Mouse (Mus musculus) heart, embryonic 13.5 days (tissue): ENCODE data around the gene Cybrd1. TPM values are rescaled to one million over a fixed set of nuclear protein-coding genes. Genes with fewer than 3 reads are reported as not detected.

Experiments used
- ATAC-seq: fragments of 200-750 bp; cut with Nextera tagmentation; 2 replicates; pipeline ENCODE4 v1.8.0; 2017; ENCODE audit warnings: moderate TSS enrichment; ENCODE audit not compliant: insufficient number of reproducible peaks, low FRiP score, low TSS enrichment; ENCODE audit errors: extremely low read depth
- H3K27ac ChIP-seq: fragments of 300-500 bp; sonication (generic); replicated peaks from 2 replicates; pipeline ENCODE4 v1.5.1; 2015; ENCODE audit warnings: moderate library complexity, mild to moderate bottlenecking, inconsistent platforms
- H3K27me3 ChIP-seq: fragments of 300-500 bp; sonication (generic); replicated peaks from 2 replicates; pipeline ENCODE4 v1.6.1; 2015; ENCODE audit warnings: mild to moderate bottlenecking, inconsistent platforms
- H3K36me3 ChIP-seq: fragments of 300-500 bp; sonication (generic); 2 replicates; pipeline ENCODE4 v1.6.1; 2015; ENCODE audit warnings: mild to moderate bottlenecking, inconsistent platforms
- H3K4me1 ChIP-seq: fragments of 300-500 bp; sonication (generic); 2 replicates; pipeline ENCODE4 v1.6.1; 2015; ENCODE audit warnings: inconsistent platforms
- H3K4me2 ChIP-seq: fragments of 300-500 bp; sonication (generic); 2 replicates; pipeline ENCODE4 v1.6.1; 2015; ENCODE audit warnings: inconsistent platforms, mild to moderate bottlenecking, moderate library complexity
- H3K4me3 ChIP-seq: fragments of 300-500 bp; sonication (generic); 2 replicates; pipeline ENCODE4 v1.5.1; 2015; ENCODE audit warnings: moderate library complexity, mild to moderate bottlenecking, inconsistent platforms
- H3K9ac ChIP-seq: fragments of 300-500 bp; sonication (generic); 2 replicates; pipeline ENCODE4 v1.6.1; 2015; ENCODE audit warnings: inconsistent platforms, mild to moderate bottlenecking, moderate library complexity
- H3K9me3 ChIP-seq: fragments of 300-500 bp; sonication (generic); 2 replicates; pipeline ENCODE4 v1.6.1; 2016; ENCODE audit warnings: inconsistent platforms
- WGBS: fragments of 180-500 bp; shearing (Covaris S2); methylation state at CpG from one replicate; pipeline ENCODE4 v1.1.7; 2015; ENCODE audit warnings: mixed read lengths; 5-methylcytosine and 5-hydroxymethylcytosine counted together
- polyA plus RNA-seq: library from polyadenylated mRNA; unstranded; fragments of >200 nt; fragmentation: Nextera tagmentation; extraction: Ambion mirVana; gene quantifications from 2 replicates; pipeline ENCODE4 v1.2.1, GENCODE M21; 2015

The Cybrd1 gene
- polyA plus RNA-seq, 1 experiment from 2014 or later: 1.7 TPM

- H3K27me3 ChIP-seq: no peaks in the 10 kb centered on the region
- peaks cover 17% of the 10 kb centered on the region for H3K4me1 ChIP-seq
- H3K27ac ChIP-seq: no peak overlapping the region
- ATAC-seq: no peak
- H3K4me3 ChIP-seq: no peak overlapping the region
- no peaks in the 10 kb centered on the region for H3K36me3 ChIP-seq
- WGBS: 43% methylated on average over 9 of the region's 9 CpGs
- no peaks in the 10 kb centered on the region; the same call in 1 of the 2 replicates for H3K9me3 ChIP-seq
- H3K4me2 ChIP-seq: no peak overlapping the region
- no peak overlapping the region for H3K9ac ChIP-seq
These were observed 58.9 kb downstream of the Cybrd1 start for GRCm38 (mm10) chr2:71176329-71177249.

- Histone ChIP-seq H3K9ac (no peak overlapping the region), H3K4me2 (no peak overlapping the region), H3K36me3 (no peaks in the 10 kb centered on the region), H3K4me1 (peaks cover 17% of the 10 kb centered on the region), H3K27me3 (no peaks in the 10 kb centered on the region), H3K9me3 (no peaks in the 10 kb centered on the region; the same call in 1 of the 2 replicates), H3K27ac (no peak overlapping the region), H3K4me3 (no peak overlapping the region)
- WGBS: 43% methylated on average over 1 of the region's 1 CpGs
- no peak for ATAC-seq
These were observed 59.5 kb downstream of the Cybrd1 start for GRCm38 (mm10) chr2:71177250-71177615.

GRCm38 (mm10) chr2:71177760-71178159 lies 60.0 kb downstream of the Cybrd1 start:
- Histone ChIP-seq H3K36me3 (no peaks in the 10 kb centered on the region), H3K4me1 (peaks cover 17% of the 10 kb centered on the region), H3K4me3 (no peak overlapping the region), H3K9ac (no peak overlapping the region), H3K27ac (no peak overlapping the region), H3K27me3 (no peaks in the 10 kb centered on the region), H3K9me3 (no peaks in the 10 kb centered on the region; the same call in 1 of the 2 replicates), H3K4me2 (no peak overlapping the region)
- WGBS: 97% methylated on average over 1 of the region's 1 CpGs
- ATAC-seq: no peak

- peaks cover 17% of the 10 kb centered on the region for H3K4me1 ChIP-seq
- no peaks in the 10 kb centered on the region; the same call in 1 of the 2 replicates for H3K9me3 ChIP-seq
- WGBS: 74% methylated on average over 10 of the region's 10 CpGs
These were observed 62.0 kb downstream of the Cybrd1 start for GRCm38 (mm10) chr2:71179716-71180115.

GRCm38 (mm10) chr2:71180566-71181217 lies 63.0 kb downstream of the Cybrd1 start:
- Histone ChIP-seq H3K4me2 (no peak overlapping the region), H3K27me3 (no peaks in the 10 kb centered on the region), H3K36me3 (no peaks in the 10 kb centered on the region), H3K9me3 (no peaks in the 10 kb centered on the region; the same call in 1 of the 2 replicates), H3K4me3 (no peak overlapping the region), H3K4me1 (peaks cover 17% of the 10 kb centered on the region), H3K9ac (no peak overlapping the region), H3K27ac (no peak overlapping the region)
- no peak for ATAC-seq
- 52% methylated on average over 8 of the region's 8 CpGs for WGBS

More at GRCm38 (mm10) chr2:71179716-71180115, 62.0 kb downstream of the Cybrd1 start:
- Histone ChIP-seq H3K36me3 (no peaks in the 10 kb centered on the region), H3K4me2 (no peak overlapping the region), H3K27me3 (no peaks in the 10 kb centered on the region), H3K27ac (no peak overlapping the region), H3K4me3 (no peak overlapping the region), H3K9ac (no peak overlapping the region)
- ATAC-seq: no peak

- no peak overlapping the region for H3K27ac ChIP-seq
- H3K4me3 ChIP-seq: no peak overlapping the region
- peaks cover 14% of the 10 kb centered on the region for H3K4me1 ChIP-seq
- H3K9ac ChIP-seq: no peak overlapping the region
- WGBS: 58% methylated on average over 3 of the region's 3 CpGs
- no peak for ATAC-seq
- H3K9me3 ChIP-seq: no peaks in the 10 kb centered on the region
- peaks cover 15% of the 10 kb centered on the region for H3K27me3 ChIP-seq
- H3K36me3 ChIP-seq: no peaks in the 10 kb centered on the region
- H3K4me2 ChIP-seq: no peak overlapping the region
These were observed 70.2 kb downstream of the Cybrd1 start for GRCm38 (mm10) chr2:71187950-71188349.

- H3K9me3 ChIP-seq: no peaks in the 10 kb centered on the region
- no peak overlapping the region for H3K27ac ChIP-seq
- no peak overlapping the region for H3K9ac ChIP-seq
- peaks cover 15% of the 10 kb centered on the region for H3K27me3 ChIP-seq
- no peak overlapping the region for H3K4me2 ChIP-seq
- 65% methylated on average over 2 of the region's 2 CpGs for WGBS
- H3K4me3 ChIP-seq: no peak overlapping the region
- no peak for ATAC-seq
- H3K4me1 ChIP-seq: peaks cover 18% of the 10 kb centered on the region
- no peaks in the 10 kb centered on the region for H3K36me3 ChIP-seq
These were observed 71.1 kb downstream of the Cybrd1 start for GRCm38 (mm10) chr2:71188861-71189260.

- Histone ChIP-seq H3K27me3 (peaks cover 15% of the 10 kb centered on the region), H3K4me2 (peak overlapping the region; percentile 49), H3K36me3 (no peaks in the 10 kb centered on the region), H3K9ac (0 out of 2 replicates have a peak overlapping the region, but pooled peaks have one; percentile 4), H3K4me1 (peaks cover 31% of the 10 kb centered on the region), H3K27ac (no peak overlapping the region), H3K4me3 (0 out of 2 replicates have a peak overlapping the region, but pooled peaks have one; percentile 14), H3K9me3 (no peaks in the 10 kb centered on the region)
- WGBS: 29% methylated on average over 16 of the region's 16 CpGs
- ATAC-seq: no peak
These were observed 73.9 kb downstream of the Cybrd1 start for GRCm38 (mm10) chr2:71191391-71192194.

- 0 out of 2 replicates have a peak overlapping the region, but pooled peaks have one; percentile 14 for H3K4me3 ChIP-seq
- no peak for ATAC-seq
- H3K9me3 ChIP-seq: no peaks in the 10 kb centered on the region
- H3K36me3 ChIP-seq: no peaks in the 10 kb centered on the region
- H3K27me3 ChIP-seq: peaks cover 15% of the 10 kb centered on the region
- 51% methylated on average over 17 of the region's 17 CpGs for WGBS
- H3K4me1 ChIP-seq: peaks cover 37% of the 10 kb centered on the region
- H3K4me2 ChIP-seq: peak overlapping the region; percentile 49
- H3K27ac ChIP-seq: no peak overlapping the region
- no peak overlapping the region for H3K9ac ChIP-seq
These were observed 74.6 kb downstream of the Cybrd1 start for GRCm38 (mm10) chr2:71192195-71192807.
